Mouse (Mus musculus) layer of hippocampus, postnatal 36 days (tissue): ENCODE results near the gene Mgst1. TPM values are rescaled to one million over a fixed set of nuclear protein-coding genes. Genes with fewer than 3 reads are reported as not detected.

ENCODE experiments used
- DNase-seq, 2 experiments: peaks; one replicate each; pipeline ENCODE4 v3.0.0; 2022
- total RNA-seq, 2 experiments: library from RNA; stranded (reverse); gene quantifications; 2 replicates each; pipeline ENCODE4 v1.2.3; 2021

The Mgst1 gene
- total RNA-seq, result 10 to 100 TPM in 1 of 2 experiments, 1 to 10 TPM in 1; 9.2 to 12.4 TPM

- DNase-seq, result no peak
Observed at GRCm38 (mm10) chr6:138139930-138140329, at the start of gene Mgst1. TSS of gene Mgst1 (plus strand) at chr6:138140316.

DNA sequence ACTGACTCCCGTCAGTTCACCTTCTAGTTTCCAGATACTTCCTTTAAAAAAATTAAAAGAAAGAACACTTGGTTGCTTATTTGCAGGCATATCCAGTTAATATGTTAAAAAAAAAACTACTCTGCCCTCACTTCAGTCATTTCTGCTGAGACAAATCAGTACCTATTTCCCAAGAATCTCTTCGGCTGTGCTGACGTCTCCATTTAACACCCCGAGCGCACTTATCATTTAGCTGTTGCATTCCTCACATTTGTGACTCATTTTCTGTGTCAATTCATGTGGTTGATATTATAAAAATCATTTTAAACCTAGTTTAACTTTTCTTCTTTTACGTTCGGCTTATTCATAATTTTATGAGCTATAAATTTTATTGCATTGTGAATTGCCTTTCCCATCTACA lies 47.7 kb upstream of the Mgst1 start:
- DNase-seq, result no peak

DNA sequence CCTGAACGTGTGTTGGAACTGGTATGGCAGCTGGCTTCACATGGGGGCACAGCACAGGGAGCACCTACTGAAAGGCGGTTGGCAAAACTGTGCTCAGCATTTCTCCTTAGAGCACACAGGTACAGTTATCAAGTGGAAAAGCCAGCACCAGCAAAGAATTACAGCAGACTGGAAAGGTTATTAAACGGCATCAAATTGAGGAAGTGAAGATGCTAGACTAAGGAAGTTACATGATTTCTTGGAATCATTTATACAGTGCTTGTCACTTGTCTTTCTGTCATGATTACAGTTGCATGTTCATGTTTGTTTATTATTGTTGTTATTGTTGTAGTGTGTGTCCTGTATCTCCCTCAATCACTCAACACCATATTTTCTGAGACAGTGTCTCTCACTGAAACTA lies 45.1 kb upstream of the Mgst1 start:
- DNase-seq, result no peak

- no peak for DNase-seq
Observed at GRCm38 (mm10) chr6:138099646-138100045, 40.5 kb upstream of the Mgst1 start.

- DNase-seq, result no peak
Observed at GRCm38 (mm10) chr6:138101843-138102242, 38.3 kb upstream of the Mgst1 start.

DNA sequence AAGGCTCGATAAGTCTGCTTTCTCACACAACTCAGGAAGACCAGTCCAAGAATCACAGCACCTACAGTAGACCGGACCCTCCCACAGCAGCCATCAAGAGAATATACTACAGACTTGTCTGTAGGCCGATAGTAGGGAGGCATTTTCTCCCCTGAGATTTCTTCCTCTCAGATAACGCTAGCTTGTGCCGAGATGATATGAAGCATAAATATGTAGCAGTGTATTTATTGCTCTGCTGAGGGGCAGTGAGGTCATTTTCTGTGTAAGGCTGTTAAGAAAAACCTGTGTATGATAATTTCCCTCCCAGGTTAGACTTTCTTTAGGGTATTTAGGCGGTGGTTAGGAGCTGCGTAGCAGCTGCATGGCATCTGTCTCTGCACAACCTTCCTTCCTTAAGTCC lies 37.2 kb upstream of the Mgst1 start:
- no peak for DNase-seq

DNA sequence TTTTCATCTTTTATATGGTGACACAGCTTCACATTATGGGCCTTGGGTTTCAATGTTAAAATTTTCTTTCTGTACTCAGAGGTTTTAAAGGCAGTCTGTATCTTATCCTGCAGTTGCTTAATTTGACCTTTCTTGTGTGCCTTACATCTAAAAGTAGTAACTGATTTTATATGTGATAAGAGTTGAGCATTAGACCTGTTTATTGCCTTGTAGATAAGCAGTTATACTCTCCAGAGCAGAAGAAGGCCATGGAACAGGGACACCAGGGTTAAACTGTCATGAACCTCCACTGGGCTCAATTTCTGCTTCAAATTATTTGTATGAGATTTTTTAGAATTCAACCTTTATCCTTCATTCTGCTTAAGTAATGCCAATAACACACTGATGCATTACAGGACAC lies 35.6 kb upstream of the Mgst1 start:
- no peak for DNase-seq

GRCm38 (mm10) chr6:138117496-138117895 lies 22.6 kb upstream of the Mgst1 start:
- peak in 1 of 2 experiments; percentile 7 for DNase-seq

DNA sequence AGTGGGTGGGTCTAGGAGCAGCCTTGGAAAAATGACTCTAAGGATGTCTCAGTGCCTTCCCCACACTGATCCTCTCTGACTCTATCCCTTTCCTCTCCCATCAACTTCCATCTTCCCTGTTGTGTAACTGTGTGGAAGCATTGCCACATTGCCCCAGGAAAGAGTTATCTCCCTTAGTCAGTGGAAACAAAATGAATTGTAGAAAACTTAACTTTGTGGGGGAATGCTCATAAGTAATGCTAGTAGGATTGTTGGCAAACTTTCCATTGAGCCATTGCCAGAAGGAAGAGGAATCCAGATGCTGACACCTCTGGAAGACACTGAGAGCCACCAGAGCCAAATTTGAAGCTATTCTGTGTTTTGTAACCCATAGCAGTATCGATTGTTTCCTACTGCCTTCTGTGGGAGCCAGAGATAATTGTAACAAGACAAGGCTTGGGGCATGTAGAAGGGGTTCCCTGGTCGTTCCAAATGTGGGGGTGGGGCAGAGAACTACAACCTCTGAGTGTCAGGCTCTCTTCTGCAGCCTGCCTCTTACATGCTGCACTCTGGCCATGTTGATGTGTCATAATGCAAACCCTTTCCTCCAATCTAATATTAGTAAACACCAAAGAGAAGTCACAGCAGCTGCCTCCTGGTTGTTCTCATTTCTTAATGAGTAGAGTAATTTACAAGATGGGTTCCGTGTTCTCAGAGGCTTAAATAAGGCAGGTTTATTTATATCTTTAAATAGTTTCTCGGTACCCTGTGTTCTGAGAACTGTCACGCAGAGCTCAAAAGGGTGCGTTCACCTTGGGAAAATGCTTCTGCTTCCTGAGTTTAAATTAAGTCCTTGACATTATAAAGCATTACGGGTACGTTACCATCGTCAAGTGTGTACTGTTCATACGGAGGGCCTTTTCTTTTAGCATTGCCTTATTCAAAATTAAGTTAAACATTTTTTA lies 11.5 kb upstream of the Mgst1 start:
- DNase-seq, result no peak

- DNase-seq, result no peak
Observed at GRCm38 (mm10) chr6:138130541-138130940, 9.6 kb upstream of the Mgst1 start.

- no peak for DNase-seq
Observed at GRCm38 (mm10) chr6:138140336-138140735, 220 bp downstream of the Mgst1 start.

- DNase-seq, result no peak
Observed at GRCm38 (mm10) chr6:138141111-138141592, 1.0 kb downstream of the Mgst1 start.

DNA sequence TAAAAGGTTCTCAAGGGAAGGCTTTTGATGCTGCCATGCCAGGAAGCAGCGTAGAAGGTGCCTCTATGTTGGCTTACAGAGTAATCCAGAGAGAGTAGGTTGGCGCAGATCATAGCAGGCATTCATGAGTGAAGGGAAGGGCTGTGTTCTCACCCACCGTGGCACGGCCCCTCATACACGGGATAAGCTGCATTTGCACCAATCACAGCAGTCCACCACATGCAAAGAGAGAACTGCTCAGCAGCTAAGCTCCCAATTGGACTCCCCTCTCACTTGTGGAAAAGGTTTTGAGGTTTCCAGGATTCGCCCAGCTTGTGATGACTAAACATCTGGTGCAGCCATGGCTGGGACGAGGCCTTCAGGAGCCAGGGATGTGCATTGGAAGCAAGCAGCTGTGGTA lies 2.5 kb downstream of the Mgst1 start:
- no peak for DNase-seq

GRCm38 (mm10) chr6:138143450-138143849 lies 3.3 kb downstream of the Mgst1 start:
- no peak for DNase-seq

GRCm38 (mm10) chr6:138153111-138153510 lies 13.0 kb downstream of the Mgst1 start:
- peak; percentile 61 to 64 for DNase-seq

GRCm38 (mm10) chr6:138163920-138164319 lies 23.8 kb downstream of the Mgst1 start:
- DNase-seq, result no peak

DNA sequence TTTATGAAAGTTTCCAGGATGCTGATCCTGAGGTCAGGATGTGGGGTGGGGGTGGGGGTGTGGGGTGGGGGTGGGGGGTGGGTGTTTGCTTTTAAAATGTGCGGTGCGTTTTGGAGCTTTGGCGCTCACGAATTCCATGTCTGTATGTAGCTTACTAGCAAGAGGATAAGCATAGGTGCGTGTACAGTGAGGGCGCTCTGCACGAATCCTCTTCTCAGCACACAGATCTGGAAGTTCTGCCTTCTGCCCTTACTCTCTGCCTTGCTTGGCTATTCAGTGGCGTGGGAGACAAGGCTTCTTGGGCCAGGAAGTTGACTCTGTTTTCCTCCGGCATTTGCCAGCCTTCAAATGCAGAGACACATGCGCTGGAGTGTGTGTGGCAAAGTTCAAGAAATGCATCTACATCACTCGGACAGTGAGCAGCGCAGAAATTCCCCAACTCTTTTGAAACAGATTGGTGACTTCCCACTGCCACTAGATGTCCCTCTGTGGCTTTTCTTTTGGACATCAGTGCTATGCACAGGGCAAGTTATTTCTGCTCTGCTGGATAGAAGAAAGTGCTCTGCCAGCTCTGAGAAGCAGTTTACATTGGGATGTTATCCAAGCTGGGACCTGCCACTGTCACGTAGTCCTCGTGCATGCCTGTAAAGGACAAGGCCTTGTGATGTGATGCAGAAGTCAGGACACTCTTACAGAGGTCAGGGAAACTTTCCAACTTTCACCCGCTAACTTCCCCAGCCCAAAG lies 31.5 kb downstream of the Mgst1 start:
- peak; percentile 26 to 27 for DNase-seq

Other genes with a start within 250 kb of the Mgst1 start
- gene Slc15a5, start 60.4 kb upstream of the Mgst1 start, total RNA-seq, result not detected